Mouse (Mus musculus): ENCODE data around the gene 2900026A02Rik.

DNA sequence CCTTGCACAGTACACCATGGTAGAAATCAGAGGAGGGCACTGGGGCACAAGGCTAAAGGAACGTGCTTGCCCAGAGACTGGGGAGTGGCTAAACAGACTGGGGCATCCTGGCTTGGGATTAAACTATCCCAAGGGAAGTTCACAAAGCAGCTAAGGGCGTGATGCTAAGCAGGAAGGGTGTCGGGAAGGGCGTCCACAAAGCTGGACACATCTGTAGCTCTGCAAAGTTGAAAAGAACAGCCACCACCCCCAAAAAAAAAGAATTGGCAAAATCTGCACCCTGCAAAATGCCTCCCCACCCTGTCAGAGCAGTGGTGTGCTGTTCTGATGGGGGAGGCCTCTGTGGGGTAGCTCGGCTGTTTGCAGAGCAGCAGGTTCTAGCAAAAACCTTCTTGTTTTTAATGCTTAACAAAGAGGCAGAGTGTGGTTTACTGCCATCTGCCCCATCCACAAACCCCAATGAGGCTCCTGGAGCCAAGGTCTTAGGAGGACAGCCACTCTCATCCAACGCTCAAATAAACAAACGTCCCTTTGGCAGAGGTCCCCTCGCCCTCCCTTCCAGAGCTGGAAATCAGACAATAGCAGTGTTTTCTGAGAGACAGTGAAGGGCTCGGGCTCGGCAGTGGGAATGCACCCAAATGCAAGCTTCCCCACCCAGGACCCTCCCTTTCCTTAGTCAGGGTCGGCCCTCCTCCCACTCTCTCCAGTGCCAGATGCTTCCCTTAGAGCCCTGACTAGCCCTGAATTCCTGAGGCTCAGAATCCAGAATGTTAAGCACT is 12.2 kb downstream of the 2900026A02Rik start:
- no peak for TF ChIP-seq CTCF (IDR thresholded peaks at IDR 0.05; ENCODE audit: low read depth, low read length)
- TF ChIP-seq GATA1 (IDR thresholded peaks at IDR 0.05; ENCODE audit: borderline replicate concordance, low read length): no peak
- no peak for TF ChIP-seq POLR2AphosphoS5 (IDR thresholded peaks at IDR 0.05; ENCODE audit: insufficient replicate concordance, low read depth, low read length)
